Mouse (Mus musculus) embryonic fibroblast, embryonic 13.5 days (primary cell): ENCODE data around the gene Pla2g1b. TPM values are rescaled to one million over a fixed set of nuclear protein-coding genes. Genes with fewer than 3 reads are reported as not detected.

Experiments used
- H3K27ac ChIP-seq: 2 replicates; pipeline ENCODE4 v1.5.1; 2012; ENCODE audit warnings: low read length, control low read depth, inconsistent platforms; ENCODE audit not compliant: insufficient read depth
- H3K4me1 ChIP-seq: 2 replicates; pipeline ENCODE4 v1.6.1; 2011; ENCODE audit warnings: low read length; ENCODE audit not compliant: control insufficient read depth, insufficient read depth
- H3K4me3 ChIP-seq: 2 replicates; pipeline ENCODE4 v1.5.1; 2011; ENCODE audit warnings: mild to moderate bottlenecking, control low read depth, low read length; ENCODE audit not compliant: insufficient read depth
- CTCF ChIP-seq: IDR thresholded peaks from 2 replicates; pipeline ENCODE4 v1.5.1; 2011; ENCODE audit warnings: mild to moderate bottlenecking, control low read depth, low read length, moderate library complexity, borderline replicate concordance; ENCODE audit not compliant: insufficient read depth
- POLR2A ChIP-seq: IDR thresholded peaks from 2 replicates; pipeline ENCODE4 v1.6.1; 2011; ENCODE audit warnings: low read depth, mild to moderate bottlenecking, control low read depth, low read length, moderate library complexity
- polyA plus RNA-seq: library from polyadenylated mRNA; stranded (reverse); fragments of >200 nt; gene quantifications from 2 replicates; pipeline ENCODE4 v1.2.4, GENCODE M21; 2011; ENCODE audit warnings: low read depth; ENCODE audit not compliant: missing spikeins, insufficient read length

Gene Pla2g1b
- polyA plus RNA-seq, 1 experiment: not detected

DNA sequence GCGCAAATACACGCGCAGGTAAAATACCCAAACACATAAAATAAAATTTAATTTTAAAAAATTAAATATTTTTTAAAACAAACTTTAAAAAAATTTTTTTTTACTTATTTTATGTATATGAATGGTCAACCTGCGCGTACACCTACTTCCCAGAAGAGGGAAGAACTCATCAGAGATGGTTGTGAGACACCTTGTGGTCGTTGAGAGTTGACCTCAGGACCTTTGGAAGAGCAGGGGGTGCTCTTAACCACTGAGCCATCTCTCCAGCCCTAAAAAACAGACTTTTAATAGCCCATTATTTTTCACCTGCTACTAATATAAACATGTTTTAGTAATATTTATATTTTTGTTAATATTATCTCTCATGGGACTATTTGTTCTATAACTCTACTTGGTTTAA, 17.3 kb downstream of the Pla2g1b start:
- no peak for TF ChIP-seq CTCF
- TF ChIP-seq POLR2A: no peak
- H3K4me3 ChIP-seq: no peak overlapping the region
- no peak overlapping the region for H3K27ac ChIP-seq
- no peaks in the 10 kb centered on the region for H3K4me1 ChIP-seq

DNA sequence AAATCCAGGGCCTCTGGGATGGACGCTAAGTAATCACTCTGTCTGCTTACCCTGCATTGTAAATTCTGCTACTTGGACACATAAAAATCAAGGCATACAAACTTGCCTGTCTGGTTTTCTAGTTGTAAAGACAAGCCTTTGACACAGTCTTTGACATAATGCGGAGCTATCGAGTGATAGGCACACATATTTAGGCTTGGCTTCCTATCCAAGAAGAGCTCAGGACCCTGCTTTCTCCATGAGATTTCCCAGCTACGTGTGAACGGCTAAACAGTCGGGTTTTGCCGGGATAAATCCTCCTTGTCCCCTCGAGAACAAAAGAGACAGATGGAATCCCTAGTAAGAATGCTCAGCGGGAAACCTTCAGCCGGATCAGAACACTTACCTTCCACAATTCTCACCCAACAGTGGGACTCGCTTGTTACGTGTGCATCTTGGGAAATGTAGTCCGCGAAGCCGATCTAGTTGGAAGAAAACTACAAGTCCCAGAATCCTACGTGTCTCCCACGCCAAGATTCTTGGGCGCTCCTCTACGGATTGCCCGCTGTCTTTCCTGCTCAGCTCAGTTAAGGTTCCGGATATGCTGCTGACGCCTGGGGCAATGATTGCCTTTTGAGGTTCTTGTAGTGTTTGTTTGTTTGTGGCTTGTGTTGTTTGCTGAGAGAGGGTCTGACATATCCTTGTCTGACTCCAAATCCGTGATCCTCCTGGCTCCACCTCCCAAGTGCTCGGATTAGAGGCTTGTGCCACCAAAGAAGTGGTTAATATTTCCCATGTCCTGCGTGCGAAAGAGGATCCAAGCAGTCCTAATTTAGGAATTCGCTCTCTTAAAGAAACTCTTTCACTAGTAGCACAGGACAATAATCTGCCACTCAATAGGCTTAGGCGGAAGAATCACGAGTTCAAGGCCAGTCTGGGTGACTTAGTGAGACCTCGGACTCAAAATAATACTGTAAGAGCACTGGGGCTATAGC, 18.2 kb downstream of the Pla2g1b start, which contains the start of gene Sirt4:
Sirt4 (minus strand) TSS at position 779 of the 974 bp plus-strand sequence.
- Histone ChIP-seq H3K27ac (peak within 1 kb of the TSS; percentile 36), H3K4me1 (no peaks in the 10 kb centered on the region), H3K4me3 (peak within 1 kb of the TSS; percentile 76)
- TF ChIP-seq POLR2A (peak; percentile 82), CTCF (no peak)

DNA sequence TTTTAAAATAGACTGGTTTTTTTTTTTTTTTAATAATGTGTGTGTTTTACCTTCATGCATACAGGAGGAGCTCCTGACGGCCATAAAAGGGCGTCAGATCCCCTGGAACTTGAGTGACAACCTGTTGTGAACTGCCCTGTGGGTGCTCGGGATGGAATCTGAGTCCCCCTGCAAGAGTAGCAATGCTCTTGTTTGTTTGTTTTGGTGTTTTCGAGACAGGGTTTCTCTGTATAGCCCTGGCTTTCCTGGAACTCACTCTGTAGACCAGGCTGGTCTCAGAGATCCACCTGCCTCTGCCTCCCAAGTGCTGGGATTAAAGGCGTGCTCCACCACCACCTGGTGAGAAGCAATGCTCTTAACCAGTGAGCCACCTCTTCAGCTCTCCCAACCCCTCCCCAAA, 18.9 kb downstream of the Pla2g1b start:
- TF ChIP-seq CTCF (no peak), POLR2A (no peak)
- H3K4me1 ChIP-seq: no peaks in the 10 kb centered on the region
- H3K27ac ChIP-seq: no peak overlapping the region
- H3K4me3 ChIP-seq: no peak overlapping the region

DNA sequence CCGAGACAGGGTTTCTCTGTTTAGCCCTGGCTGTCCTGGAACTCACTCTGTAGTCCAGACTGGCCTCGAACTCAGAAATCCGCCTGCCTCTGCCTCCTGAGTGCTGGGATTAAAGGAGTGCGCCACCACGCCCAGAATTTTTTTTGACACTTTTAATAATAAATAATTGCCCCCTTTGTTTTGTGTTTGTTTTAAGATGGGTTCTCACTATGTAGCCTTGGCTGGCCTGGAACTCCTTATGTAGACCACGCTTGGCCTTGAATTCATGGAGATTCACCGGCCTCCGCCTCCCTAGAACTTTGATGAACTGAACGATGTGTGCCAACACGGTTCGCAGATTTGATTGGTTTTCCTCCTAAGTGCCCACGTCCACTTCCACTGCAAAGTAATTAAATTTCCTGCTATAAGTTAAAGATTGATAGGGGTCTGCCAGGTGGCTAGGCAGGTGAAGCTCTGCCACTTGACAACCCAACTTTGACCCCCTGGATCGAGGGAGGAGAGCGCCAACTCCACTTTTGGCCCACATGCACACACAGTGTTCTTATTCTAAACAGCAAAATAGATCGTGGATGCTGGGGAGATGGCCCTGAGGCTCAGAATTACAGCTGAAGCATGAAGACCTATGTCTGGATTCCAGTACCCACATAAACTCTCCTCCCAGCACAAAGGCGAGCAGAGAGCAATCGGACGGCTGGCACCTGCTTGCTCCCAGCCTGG, 19.6 kb downstream of the Pla2g1b start:
- H3K4me3 ChIP-seq: no peak overlapping the region
- H3K27ac ChIP-seq: no peak overlapping the region
- H3K4me1 ChIP-seq: no peaks in the 10 kb centered on the region
- TF ChIP-seq CTCF (no peak), POLR2A (no peak)

DNA sequence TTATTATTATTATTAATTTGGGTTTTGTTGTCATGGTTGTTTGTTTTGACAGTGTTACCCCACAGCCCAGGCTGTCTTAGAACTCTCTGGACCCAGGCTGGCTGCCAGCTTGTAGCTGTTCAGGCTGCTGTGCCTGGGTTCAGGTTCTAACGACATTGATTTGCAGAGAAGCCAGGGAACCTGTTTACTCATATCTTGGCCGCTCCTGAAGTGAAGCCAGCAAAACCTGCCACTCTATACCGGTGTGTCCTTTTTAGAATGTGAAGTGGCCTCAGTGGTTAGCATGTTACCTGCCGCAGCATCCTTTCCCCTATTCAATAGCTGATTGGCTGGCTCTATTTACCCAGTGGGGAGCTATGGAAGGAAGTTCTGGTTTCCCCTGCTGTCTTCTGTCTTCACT, 20.7 kb downstream of the Pla2g1b start:
- Histone ChIP-seq H3K4me1 (no peaks in the 10 kb centered on the region), H3K27ac (no peak overlapping the region), H3K4me3 (no peak overlapping the region)
- TF ChIP-seq CTCF (no peak), POLR2A (no peak)

DNA sequence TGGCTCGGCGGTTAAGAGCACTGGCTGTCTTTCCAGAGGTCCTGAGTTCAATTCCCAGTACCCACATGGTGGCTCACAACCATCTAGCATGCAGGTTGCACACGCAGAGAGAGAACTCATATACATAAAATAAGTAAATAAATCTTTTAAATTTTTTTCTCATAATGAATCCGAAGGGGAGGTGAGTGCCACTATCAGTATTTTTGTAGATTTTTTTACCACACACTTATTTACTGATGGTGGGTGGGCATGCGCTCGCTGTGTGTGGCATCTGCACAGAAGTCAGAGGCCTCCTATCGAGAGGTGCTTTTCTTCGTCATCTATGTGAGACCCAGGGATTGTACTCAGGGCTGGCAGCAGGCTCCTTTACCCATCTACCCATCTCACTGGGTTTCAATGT, 21.3 kb downstream of the Pla2g1b start:
- Histone ChIP-seq H3K4me1 (0 out of 2 replicates have a peak, but pooled peaks cover 4% of the 10 kb centered on the region), H3K4me3 (no peak overlapping the region), H3K27ac (no peak overlapping the region)
- TF ChIP-seq CTCF (no peak), POLR2A (no peak)

DNA sequence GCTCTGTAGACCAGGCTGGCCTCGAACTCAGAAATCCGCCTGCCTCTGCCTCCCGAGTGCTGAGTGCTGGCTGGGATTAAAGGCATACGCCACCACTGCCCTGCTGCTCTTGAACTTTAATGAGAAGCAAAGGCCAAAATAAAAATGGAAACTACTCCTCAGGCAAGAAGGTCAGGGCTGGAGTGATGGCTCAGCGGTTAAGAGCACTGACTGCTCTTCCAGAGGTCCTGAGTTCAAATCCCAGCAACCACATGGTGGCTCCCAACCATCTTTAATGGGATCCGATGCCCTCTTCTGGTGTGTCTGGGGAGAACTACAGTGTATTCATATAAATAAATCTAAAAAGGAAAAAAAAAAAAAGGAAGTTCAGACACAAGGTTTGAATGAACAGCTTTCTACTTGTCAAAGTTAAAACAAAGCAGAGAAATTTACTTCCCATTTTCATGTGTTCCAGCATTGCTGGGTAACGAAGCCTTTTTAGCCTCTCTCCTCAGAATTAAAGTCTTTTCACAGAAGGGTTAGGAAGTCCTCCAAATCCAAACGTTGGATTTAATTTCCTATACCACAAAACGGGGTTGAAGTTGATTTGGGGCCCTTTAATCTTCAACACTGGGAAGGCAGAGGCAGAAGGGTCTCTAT, 22.0 kb downstream of the Pla2g1b start:
- no peak overlapping the region for H3K27ac ChIP-seq
- no peak overlapping the region for H3K4me3 ChIP-seq
- TF ChIP-seq CTCF (no peak), POLR2A (no peak)
- 0 out of 2 replicates have a peak, but pooled peaks cover 6% of the 10 kb centered on the region for H3K4me1 ChIP-seq

DNA sequence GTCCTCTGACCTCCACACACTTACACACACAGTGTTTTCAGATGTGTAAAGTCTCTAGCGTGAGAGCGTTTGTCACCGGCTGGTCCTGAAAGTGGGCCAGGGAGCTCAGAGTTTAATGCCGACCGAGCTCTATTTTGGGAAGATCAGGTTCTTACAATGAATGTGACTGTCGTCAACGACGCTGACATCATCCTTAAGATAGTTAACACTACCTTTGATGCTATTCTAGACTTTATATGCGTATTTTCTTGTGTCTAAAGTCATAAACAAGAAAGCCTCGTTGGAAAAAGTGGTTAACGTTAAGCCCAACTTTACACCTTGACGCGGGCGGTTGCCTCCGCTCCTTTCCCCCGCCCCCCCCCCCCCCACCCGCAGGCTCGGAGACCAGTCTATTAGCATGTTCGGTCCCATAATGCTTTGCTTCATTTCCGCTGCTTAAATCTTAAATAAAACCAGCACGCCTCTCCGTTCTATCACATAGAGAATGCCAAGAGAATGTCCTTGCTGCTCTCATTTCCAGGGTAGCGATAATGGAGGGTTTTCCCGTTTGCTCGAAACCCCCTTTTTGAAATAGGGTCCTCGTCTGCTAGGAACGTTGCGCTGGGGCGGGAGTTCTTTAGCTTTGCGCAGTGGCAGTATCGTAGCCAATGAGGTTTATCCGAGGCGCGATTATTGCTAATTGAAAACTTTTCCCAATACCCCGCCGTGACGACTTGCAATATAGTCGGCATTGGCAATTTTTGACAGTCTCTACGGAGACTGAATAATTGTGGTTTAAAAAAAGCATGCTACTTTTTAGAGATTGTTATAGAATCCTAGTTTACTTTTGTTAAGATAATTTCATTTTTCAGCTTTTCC, 23.0 kb downstream of the Pla2g1b start:
- peak overlapping the region; percentile 98 for H3K27ac ChIP-seq
- H3K4me1 ChIP-seq: peaks cover 10% of the 10 kb centered on the region; the same call in 1 of the 2 replicates
- peak overlapping the region; percentile 10; the same call in 1 of the 2 replicates for H3K4me3 ChIP-seq
- TF ChIP-seq CTCF (no peak), POLR2A (peak; percentile 96)
